Mouse (Mus musculus): Measurements from ENCODE around the gene Myo10.
"Not testable (repeated sequence)": the region's sequence is repeated elsewhere in the genome, so short reads cannot be mapped to it uniquely, and the experiment has no call there.

The Myo10 gene

DNA sequence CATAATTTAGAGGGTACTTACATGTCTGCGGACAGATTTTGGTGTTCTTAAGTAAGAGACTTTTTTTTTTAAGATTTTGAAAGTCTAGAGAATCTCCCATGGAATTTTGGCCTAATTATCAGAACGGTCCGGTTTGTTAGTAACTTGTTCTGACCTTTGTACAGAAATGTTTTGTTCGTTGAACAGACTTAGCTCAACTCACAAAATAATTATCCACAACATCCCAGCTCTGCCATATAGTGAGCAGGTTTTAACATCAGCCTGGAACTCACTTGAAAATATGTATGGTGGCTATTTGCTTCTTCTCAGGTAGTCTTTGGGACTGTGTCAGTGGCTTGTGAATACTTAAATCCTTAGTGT lies 68.4 kb downstream of the Myo10 start:
- DNase-seq (ENCODE audit: low read depth, low spot score): no peak

- no peak for DNase-seq (ENCODE audit: low read depth, low spot score)
Measured at GRCm38 (mm10) chr15:25692254-25692950, 70.1 kb downstream of the Myo10 start.

GRCm38 (mm10) chr15:25693708-25694107 lies 71.4 kb downstream of the Myo10 start:
- no peak for DNase-seq (ENCODE audit: low read depth, low spot score)

DNA sequence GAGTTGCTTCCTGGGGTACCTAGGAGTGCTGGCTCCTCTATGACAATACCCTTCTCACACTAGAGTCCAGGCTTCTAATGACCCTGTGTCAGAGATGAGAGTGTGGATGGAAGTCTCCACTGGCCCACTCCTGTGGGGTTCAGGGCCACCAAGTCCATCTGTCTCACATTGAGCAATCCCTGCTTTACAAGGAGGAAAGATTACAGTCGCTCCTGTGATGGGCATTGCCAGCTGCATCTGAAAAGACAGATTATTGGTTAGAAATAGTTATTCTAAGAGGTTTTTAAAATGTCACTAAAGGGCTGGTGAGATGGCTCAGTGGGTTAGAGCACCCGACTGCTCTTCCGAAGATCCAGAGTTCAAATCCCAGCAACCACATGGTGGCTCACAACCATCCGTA lies 72.4 kb downstream of the Myo10 start:
- DNase-seq (ENCODE audit: low read depth, low spot score): no peak

DNA sequence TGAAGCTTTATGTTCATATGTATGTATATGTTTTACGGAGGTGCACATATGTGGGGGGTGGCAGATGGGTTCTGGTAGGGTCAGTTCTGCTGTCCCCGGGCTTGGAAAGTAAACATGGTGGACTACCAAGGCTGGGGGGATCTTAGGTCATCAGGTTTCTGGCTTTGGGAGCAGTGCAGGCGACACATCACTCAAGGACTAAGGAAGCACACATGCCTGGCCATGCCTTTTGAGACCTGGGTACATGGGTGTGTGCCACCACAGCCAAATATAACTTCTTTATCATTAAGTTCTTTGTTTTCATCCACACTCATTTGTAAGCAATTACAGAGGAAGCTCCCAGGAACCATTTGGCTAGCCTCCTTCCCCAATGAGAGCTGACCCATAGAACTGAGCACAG lies 72.9 kb downstream of the Myo10 start:
- DNase-seq (ENCODE audit: low read depth, low spot score): no peak

GRCm38 (mm10) chr15:25695883-25696282 lies 73.6 kb downstream of the Myo10 start:
- no peak for DNase-seq (ENCODE audit: low read depth, low spot score)

- no peak for DNase-seq (ENCODE audit: low read depth, low spot score)
Measured at GRCm38 (mm10) chr15:25696660-25697059, 74.3 kb downstream of the Myo10 start.

DNA sequence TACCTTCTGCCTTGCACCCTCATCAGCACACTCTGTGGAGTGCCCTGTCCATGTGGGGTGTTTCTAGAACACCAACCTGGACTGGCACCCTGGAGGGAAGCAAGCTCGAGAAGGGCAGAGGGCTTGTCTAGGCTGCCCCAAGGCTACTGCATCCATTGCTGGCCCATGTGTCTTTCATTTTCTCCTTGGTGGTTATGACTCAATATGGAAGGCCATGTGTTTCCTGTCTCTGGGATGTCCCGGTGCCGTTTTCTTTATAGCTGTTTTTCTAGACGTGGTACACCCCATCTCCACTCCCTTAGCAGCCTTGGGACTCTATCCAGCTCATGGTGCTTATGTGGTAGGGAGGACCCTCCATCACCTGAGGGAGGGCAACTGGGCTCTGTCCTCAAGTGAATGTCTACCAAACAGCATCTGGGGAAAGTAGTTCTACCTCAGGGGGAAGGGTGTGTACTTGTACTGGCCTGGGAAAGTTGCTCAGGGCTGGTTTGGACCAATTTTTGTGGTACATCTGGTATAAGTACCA lies 76.8 kb downstream of the Myo10 start:
- peak; percentile 81 for DNase-seq (ENCODE audit: low read depth, low spot score)

- DNase-seq (ENCODE audit: low read depth, low spot score): no peak
Measured at GRCm38 (mm10) chr15:25702602-25703001, 80.3 kb downstream of the Myo10 start.

DNA sequence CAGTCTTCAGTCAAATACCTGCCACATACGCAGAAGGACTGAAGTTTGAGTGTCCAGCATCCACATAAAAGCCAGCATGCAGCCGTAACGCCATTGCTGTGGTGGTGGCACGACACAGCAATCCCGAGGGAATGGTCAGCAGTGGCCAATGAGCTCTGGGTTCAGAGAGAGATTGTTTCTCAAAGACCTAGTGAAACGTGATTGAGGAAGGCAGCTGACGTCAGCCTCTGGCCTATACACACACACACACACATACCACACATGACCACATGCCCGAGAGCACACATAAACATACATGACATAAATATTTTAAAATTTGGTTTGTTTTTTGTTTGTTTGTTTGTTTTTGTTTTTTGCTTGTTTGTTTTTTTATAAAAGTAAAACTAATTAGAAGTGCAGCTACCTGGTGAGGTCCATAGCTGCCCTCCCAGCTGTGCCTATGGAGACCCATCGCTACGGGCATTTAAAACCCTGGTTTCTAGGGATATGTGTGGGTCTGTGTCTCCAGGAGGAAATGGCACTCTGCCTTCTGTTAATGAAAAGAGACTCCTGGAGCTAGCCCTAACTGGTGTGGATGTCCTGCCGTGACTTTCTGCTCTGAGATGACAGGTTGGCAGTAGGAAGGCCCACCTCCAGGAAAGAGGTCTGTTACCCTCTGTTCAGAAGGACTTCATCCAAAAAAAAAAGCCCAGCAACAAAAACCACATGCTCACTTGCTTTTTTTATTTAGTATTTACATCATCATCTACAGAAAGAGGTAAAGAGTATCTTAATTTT lies 82.7 kb downstream of the Myo10 start:
- DNase-seq (ENCODE audit: low read depth, low spot score): no peak

- DNase-seq (ENCODE audit: low read depth, low spot score): no peak
Measured at GRCm38 (mm10) chr15:25706874-25707554, 84.7 kb downstream of the Myo10 start.

GRCm38 (mm10) chr15:25707891-25708290 lies 85.6 kb downstream of the Myo10 start:
- peak; percentile 81 for DNase-seq (ENCODE audit: low read depth, low spot score)

GRCm38 (mm10) chr15:25710876-25711275 lies 88.6 kb downstream of the Myo10 start:
- DNase-seq (ENCODE audit: low read depth, low spot score): no peak

DNA sequence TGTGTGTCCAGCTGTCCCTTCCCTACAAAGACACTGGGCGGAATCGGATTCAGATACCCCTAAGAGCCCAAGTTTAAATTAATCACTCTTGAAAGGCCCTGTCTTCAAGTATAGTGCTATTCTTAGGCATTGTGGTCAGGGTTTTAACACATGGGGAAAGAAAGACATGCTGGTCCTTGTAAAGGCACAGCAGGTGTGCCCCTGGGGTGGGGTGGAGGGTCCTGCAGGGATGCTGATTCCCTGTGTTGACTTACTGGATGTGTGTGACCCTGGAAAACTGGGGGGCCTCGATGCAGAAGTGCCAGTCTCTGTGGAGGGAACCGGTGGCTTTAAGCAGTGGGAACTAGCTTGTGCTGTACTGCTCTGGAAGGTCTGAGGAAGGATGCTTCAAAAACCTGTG lies 90.6 kb downstream of the Myo10 start:
- DNase-seq (ENCODE audit: low read depth, low spot score): no peak

DNA sequence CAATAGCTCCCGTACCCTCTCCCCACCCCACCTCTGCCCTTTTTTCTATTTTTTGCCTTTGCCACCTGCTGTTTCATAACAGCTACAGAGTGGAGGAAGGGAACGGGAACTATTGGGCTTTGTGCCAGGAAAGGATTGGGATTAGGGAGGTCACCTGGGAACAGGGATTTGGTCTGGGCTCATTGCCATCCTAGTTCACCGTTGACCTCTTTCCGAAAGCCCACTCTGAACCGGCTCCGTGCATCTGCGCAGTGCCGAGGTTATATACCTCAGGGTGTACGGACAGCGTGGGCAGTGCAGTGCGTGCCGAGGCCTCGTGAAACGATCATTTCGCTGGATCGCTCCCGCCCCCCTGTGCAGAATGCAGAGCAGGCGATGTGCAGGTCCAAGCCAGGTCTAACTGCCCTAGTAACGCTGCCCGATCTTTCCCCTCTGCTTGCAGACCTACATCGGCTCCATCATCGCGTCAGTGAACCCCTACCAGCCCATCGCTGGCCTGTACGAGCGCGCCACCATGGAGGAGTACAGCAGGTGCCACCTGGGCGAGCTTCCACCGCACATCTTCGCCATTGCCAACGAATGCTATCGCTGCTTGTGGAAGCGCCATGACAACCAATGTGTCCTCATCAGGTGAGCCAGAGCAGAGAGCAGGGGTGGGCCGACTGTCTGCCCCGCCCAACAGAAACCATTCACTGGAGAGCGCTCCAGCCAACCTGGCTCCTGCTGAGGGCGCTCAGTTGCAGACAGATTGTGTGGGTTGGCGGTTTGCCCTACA lies 91.4 kb downstream of the Myo10 start:
- no peak for DNase-seq (ENCODE audit: low read depth, low spot score)

DNA sequence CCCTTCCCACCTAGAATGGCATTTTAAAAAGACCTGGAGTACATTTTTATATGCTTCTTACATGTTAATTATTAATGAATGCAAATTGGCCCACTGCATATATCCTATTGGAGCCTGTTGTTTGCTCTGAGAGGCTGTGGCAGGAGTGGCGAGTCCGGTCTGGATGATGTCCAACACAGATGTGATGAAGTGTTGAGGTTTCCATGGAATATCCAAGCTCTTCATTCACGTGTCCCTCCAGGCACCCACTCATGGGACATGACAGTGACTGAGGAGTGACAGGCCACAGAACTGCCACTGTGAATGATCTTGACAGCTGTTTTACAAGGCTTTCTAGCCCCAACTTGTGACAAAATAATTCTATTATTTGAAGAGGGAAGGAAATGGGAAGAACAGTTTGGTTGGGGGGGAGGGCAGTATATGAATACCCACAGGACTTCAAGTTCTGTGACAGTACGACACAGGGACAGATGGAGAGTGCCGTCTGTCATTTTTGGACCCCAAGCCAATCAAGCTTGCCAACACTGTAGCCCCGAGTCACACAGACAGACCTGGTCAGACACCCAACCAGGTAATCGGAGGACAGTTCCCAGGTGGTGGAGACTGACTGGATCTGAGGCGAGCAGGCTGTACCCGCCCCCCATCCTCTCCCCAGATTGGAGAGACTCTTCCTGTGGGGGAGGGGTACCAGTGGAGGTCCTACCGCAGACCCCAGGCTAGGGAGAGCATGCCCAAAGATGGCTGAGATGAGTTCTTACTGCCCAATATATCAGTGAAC lies 93.1 kb downstream of the Myo10 start:
- no peak for DNase-seq (ENCODE audit: low read depth, low spot score)

- DNase-seq (ENCODE audit: low read depth, low spot score): no peak
Measured at GRCm38 (mm10) chr15:25715996-25716395, 93.7 kb downstream of the Myo10 start.

GRCm38 (mm10) chr15:25717006-25717405 lies 94.7 kb downstream of the Myo10 start:
- DNase-seq (ENCODE audit: low read depth, low spot score): peak; percentile 88

DNA sequence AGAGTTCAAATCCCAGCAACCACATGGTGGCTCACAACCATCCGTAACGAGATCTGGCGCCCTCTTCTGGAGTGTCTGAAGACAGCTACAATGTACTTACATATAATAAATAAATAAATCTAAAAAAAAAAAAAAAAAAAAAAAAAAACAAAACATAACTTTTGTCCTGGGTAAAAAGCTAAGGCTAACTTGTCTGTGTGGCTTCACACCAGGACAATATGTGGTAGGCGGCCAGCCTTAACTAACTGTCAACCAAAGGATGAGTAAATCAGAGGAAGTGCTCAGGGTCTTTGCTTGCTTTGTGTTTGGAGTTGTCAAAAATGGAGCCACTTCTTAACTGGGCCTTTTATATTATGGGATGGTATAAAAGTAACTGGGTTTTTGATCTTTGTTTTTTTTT lies 95.8 kb downstream of the Myo10 start:
- not testable (repeated sequence) for DNase-seq (ENCODE audit: low read depth, low spot score)

GRCm38 (mm10) chr15:25719270-25719669 lies 96.9 kb downstream of the Myo10 start:
- DNase-seq (ENCODE audit: low read depth, low spot score): no peak

GRCm38 (mm10) chr15:25720263-25720662 lies 97.9 kb downstream of the Myo10 start:
- no peak for DNase-seq (ENCODE audit: low read depth, low spot score)
